Mouse (Mus musculus) lung, postnatal 0 days (tissue): ENCODE data around the gene Reep3.

Source experiments
- CTCF ChIP-seq: IDR thresholded peaks from 2 replicates; pipeline ENCODE4 v1.5.1; 2016; ENCODE audit warnings: antibody characterized with exemption, mild to moderate bottlenecking
- EP300 ChIP-seq: IDR thresholded peaks from 2 replicates; pipeline ENCODE4 v1.6.1; 2016; ENCODE audit warnings: antibody characterized with exemption, mild to moderate bottlenecking, control low read depth

DNA sequence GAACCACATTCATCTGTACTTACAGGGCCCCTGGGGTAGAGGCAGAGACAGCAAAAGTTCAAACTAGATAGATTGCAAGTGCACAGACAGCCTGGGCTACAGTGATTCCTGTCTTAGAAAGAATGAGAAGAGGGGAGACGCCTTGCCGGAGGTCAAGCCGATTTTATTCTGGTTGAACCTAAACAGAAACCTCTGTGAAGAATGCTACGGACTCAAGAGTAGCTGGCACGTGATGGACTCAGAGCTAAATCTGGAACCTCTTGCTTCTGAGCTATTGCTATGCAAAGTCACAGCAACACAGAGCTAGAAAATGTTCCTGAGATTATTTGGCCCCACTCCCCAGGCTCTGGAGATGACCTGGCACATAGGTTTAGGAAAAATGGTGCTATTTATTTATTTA, 96.6 kb downstream of the Reep3 start:
- no peak for TF ChIP-seq EP300
- TF ChIP-seq CTCF = no peak
